Mouse (Mus musculus) left cerebral cortex, adult 9 months (tissue): ENCODE data around the gene Hoxa13.

ENCODE experiments used
- DNase-seq, 2 experiments: peaks; one replicate each; pipeline ENCODE4 v3.0.0; 2022; ENCODE audit warnings: low spot score in 2 of 2

The Hoxa13 gene

DNA sequence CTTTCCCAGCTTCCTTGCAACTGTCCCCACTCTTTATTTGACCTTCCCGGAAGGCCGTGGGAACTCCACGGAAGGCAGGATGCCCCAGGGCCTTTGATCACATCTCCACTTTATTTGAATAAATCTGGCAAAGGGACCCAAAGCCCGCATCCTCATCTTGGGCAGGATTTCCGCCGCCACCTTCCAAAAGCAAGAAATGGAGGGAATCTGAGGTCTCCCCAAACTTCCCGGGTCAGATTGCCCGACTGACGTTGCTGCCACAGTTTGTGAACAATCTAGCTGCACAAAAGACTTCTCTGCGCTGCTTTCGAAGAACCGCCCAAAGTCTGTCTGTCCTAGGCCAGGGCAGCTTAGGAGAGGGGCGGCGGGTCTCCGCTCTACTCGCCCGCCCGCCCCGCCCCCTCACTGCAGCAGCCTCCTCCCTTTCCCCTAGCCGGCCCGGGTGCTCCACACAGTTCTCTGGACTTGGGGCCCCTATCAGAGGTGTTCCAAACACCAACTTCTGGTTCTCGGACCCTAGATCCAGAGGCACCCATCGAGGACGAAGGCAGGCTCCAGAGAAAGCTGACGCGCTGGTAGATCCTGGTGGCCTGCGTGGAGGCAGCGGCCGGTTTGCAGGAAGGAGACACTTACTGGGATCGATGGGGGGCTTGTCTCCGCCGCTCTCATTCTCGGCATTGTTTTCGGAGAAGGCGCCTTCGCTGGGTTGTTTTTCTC lies 35.6 kb downstream of the Hoxa13 start:
- DNase-seq: no peak

DNA sequence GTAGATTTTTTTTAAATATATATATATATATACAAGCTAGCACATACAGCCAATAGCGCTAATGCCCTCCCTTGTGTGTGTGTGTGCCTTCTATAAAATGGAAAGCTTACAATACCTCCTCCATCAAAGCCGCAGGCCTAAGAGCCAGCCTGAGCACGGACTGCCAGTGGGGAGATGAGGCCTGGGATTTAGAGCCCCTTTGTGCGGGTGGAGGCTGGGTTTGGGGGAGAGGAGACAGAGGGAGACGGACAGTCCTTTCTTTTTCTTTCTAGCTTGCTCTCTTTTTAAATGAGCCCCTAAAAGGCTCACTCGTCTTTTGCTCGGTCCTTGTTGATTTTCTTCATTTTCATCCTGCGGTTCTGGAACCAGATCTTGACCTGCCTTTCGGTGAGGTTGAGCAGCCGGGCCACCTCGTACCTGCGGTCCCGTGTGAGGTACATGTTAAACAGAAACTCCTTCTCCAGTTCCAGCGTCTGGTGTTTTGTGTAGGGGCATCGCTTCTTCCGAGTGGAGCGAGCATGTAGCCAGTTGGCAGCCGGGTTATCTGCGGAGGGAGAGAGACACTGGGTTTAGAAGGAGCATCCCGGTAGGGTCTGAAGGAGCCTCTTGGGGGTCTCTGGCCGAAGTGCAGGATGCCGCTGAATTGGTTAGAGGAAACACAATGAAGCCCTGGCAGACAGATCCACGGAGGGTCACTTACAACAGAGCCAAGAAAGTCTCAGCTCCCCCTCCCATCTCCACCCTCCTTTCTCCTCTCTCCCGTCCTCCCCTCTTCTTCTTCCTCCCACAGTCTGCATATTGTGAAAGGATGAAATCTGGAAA lies 36.5 kb downstream of the Hoxa13 start:
- no peak for DNase-seq

DNA sequence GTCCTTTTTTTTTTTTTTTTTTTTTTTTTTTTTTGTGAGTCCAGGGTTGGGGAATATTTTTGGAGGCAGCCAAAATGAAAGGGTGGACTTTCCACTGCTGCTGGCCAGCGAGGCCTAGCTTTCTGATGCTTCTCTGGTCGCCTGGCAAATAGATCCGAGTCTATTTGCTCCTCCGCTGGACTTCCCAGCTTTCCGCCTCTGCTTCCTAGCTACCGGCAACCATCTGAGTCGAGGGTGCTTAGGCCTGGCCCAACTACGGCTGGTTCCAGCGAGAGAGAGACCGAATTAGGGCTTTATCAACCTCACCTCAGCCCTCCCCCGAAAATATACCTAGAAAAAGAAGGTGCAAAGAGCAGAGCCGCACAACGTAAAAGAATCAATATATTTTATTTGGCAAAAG lies 38.0 kb downstream of the Hoxa13 start:
- DNase-seq: no peak

DNA sequence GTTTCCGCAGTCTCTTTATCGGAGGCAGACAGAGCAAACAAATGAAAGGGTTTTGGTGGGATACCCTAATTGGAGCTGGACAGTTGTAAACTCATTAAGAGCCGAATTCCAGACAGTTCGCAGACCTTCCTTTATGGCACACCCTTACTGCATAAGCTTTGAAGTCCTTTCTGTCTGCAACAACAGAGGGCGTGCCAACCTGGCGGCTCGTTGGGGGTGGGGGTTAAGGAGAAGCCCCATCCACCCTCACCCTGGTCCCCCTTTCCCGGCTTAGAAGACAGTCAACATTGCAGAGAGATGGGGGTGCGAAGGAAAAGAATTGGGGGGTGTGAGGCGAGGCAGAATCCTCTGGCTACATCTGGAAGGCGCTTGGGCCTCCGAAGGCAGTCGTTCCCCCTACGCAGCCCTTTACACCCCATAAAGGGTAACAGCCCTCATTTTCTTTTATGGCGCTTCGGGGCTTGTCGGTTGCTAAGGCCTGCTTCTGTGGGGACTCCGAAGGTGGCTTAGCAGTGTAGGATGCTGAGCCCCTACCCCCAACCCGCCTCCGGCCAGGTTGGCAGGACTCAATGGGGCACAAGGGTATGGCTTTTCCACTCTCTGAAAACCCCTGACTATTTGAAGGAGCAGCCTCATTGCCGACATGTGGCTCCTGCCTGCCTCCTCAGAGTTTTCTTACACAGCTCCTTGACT lies 38.5 kb downstream of the Hoxa13 start:
- DNase-seq: no peak

DNA sequence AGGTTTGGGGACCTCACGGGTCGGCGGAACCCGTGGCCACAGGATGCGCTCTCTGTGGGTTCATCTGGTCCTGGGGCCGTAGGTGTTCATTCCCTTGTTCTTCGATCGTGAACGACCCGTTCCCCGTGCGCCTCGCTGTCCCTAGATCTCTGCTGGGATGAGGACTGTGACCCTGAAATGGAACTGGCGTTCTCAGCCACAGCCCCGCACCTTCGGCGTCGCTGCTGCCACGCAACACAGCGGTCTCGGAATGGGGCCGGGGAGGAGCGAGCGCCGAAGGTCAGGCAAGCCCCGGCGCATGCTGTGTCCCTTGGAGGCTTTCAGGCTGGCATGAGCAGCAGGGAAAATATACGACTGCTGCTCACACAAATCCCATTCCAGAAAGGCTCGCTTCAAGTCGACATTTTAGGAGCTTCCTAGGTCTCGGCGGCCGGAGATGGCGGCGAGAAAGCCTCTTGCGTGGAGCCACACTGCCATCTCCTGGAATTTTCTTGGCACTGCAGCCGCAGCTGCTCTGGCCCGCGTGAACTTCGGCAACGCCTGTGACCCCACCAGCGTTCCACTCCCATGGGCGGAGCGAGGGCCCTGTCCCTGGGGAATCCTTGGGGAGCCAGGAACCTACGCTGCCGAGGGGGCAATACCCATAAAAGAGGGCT lies 39.2 kb downstream of the Hoxa13 start, which contains the start of gene Hoxa7:
Gene Hoxa7, minus strand, starts transcription at position 518 of the 656 bp plus-strand sequence.
- peak; percentile 23 to 81 for DNase-seq

DNA sequence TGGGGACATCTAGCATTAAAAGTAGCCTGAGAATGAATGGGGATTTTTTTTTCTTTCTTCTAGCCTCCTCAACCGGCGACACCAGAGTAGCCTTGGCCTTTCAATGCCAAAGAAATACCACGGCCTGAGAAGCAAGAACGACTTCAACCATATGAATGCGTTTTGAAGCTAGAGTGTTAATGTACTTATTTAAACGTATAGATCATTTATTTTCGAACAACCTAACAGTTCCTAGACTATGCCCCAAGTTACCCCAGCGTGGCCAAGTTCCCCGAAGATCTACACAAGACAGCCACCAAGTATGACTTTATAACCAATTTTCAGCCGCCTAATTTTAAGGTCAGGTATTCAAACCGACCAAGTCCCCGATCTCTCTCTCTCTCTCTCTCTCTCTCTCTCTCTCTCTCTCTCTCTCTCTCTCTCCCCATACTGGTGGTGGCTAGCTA lies 39.8 kb downstream of the Hoxa13 start:
- DNase-seq: no peak

DNA sequence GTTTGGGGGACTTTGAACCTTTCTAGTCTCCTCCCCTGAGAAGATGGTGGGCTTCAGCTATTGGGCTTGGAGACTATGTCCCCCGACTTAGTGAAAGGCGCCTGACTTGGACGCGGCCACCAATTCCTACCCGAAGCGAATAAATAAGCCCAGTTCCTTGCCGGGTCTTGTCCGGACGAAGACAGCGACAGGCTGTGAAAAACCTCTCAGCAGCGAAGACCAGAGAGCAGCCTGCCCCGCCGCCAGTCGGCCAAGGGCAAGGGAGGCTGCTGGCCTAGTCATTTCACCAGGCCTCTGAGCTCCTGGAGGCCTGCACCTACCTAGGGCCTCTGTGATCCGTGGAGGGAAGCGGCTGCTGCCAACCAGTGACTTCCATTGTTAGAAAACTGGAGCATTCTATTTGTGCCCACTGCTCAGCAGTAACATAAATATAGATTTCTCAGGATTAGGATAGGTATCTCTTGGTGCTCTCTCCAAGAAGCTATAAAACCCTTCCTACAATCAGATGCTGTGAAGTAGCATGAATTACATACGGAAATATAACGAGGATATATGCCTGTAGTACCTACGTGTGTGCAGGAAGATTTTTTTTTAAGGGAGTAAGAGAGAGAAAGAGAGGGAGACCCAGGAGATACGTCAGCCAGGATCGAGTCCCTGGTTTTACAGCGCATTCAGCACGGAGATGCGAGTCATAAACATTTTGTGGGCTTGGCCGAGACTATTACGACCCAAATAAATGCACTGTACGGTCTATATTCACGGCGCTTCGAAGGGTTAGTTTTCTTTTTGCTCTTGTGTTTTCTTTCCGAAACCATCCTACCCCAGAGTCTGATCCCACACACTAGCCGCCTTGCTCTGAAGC lies 40.4 kb downstream of the Hoxa13 start:
- no peak for DNase-seq

DNA sequence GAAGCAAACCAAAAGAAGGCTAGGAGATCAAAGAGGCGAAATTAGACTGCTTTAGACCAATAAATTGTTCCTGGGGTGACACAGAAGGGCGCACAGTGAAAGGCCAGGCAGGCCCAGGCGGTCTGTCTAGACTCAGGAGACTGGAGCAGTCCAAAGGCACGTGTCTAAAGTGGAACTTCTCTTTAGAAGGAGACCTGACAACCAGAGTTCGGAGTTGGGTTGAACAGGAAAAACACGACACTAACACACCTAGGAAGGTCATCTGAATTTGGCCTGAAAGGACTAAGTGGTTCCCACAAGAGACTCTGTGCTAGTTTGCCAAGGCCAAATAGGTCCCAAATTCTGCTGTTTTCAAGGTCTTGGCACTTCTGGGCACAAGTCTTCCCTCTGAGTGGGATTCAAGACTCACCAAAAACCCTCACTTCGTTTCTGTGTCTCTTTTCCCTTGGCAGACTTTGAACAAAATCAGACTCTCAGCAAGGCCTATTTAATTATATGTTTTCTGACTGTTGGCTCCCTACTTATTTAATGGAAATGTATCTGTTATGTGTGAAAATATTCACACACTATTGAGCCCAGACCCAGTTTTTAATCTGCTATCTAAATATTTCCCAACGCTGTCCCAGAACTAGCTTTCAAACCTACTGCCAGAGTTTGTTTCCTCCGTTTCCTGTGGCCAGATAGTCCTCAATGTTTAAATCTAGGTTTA lies 41.3 kb downstream of the Hoxa13 start:
- DNase-seq: no peak

DNA sequence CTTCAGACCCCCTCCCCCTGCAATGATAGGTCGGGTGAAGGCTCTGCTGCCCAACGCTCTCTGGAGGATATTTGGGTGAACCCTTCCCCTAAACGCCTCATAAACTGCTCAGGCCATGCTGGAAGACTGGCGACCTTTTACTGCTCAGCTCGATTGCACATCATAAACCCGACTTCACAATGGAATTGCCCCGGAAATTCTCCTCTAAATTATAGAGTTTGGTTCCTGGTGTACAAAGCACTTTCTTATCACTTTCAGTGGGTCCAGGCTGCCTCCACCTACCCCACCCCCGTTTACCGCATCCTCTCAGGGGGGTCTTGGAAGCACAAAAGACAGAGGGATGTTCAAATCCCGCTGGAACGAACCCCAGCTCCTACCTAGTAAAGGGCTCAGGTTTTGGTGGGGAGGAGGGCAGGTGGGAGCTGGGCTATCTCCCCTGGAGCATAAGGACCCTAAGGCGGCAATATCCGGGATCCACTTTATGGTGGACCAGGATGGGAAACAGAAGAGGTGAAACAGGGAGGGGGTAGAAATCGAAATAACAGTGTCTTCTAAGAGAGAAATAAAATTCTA lies 42.0 kb downstream of the Hoxa13 start:
- DNase-seq: no peak

DNA sequence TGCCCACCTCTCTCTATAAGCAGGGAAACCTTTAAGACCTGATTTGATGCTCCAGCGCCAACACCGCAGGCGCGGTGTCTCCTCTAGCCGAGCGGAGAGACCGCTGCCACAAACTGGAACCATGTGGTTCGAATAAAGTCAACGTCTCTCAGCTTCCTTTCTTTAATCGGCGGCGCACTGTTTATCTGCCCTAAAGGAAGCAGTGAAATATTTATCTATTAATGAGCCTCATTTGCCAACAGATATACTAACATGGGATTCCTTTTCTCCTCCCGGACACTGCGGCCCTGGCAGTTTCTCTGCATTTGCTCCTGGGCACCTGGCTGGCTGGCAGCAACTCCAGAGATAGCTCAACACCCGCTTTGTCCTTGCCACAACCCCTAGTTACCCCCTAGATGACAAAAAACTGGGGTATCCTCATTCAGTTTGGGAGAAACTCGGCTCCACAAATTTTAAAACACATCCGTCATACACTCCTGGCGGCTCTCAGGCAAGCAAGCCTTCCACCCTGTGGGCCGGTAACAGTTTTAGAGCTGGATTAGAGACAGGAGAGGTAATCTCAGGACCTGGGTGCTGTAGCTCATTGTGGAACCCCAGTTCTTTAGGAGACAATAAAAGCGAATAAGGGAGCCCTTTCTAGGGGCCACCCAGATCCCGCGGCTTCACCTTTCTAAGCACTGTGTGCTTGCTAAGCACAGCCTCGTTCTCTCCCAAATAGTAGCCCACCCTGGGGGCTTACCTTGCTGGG lies 42.6 kb downstream of the Hoxa13 start:
- DNase-seq: no peak

DNA sequence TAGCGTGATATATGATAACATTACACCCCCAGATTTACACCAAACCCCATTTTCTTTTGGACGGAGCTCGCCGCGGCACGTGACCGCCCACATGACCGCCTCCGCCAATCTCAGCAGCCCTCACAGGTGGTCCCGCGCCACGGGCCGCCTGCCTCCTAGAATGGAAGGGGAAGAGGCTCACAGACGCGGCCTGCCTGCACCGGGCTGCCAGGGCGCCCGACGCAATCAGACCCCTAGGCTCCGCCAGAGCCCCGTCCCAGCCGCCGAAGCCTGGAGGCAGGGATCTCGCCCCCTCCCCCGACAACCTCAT lies 43.3 kb downstream of the Hoxa13 start:
- no peak for DNase-seq

DNA sequence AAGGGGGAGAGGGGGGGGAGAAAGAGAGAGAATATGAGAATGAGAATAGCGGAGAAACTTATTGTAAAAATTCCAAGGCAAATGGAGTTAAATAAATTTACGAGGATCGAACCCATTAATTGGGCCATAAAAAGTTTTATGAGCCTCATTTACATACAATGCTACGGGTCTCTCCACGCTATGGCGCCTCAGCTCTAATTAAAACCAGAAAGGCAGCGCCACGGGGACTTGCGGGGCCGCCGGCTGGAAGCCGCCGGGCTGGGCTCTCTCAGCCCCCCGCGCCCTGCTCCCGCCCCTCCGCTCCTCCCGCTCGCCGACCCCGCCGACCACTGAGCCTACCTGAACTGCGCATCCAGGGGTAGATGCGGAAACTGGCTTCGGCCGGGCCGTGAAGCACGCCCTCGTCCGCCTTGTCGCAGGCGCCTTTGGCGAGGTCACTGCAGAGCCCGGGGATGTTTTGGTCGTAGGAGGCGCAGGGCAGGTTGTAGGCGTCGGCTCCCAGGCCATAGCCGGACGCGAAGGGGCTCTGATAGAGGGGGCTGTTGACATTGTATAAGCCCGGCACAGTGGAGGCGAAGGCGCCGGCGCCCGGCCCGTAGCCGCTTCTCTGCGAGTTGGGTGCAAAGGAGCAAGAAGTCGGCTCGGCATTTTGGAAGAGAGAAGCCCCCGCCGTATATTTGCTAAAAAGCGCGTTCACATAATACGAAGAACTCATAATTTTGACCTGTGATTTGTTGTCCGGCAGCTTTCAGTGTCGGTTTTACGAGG lies 43.8 kb downstream of the Hoxa13 start:
- DNase-seq: no peak

DNA sequence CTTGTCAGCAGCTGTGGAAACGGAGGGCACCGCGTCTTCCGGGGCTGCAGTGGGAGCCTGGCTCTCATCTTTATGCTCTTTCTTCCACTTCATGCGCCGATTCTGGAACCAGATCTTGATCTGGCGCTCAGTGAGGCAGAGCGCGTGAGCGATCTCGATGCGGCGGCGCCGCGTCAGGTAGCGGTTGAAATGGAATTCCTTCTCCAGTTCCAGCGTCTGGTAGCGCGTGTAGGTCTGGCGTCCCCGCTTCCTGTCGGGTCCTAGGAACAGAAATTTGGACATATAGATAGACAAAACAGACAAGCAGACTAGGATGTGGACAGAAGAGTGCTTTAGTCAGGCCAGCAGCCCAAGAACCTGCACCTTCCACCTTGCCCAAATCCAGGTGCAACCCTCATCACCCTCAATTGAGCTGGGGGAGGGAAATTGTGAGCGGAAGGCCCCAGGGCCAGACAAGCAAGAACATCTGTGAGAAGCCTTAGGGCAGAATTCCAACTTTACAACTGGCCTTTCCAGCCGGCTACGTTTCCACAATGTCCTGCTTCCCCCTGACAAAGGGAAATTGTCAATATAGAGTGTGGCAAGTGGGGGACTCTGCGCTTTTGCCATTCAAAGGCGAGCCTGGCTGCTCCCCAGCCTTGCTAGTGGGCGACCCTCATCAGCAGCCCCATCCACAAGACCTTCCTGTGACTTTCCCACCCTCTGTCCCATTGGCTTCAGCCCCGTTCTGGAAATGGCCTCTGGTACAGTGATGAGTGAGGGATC lies 44.7 kb downstream of the Hoxa13 start:
- no peak for DNase-seq

DNA sequence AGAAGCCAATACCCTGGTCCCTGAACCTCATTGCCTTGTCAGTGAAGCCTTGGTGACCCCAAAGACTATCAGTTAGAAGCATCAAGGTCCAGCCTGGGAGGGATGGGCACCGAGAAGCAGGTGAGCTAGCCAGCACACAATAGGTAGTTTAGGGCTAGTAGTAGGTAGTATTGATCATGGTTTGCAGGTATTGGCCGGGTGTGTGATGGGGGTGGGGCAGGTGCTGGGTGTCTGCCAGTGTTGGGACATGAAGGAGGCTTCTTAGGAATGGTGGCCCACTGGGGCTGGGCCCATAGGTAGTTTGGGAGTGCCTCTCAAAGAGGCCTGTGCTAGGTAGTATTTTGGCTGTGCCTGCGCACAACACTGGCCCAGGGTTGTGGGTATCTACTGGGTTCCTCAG lies 45.6 kb downstream of the Hoxa13 start:
- DNase-seq: no peak

DNA sequence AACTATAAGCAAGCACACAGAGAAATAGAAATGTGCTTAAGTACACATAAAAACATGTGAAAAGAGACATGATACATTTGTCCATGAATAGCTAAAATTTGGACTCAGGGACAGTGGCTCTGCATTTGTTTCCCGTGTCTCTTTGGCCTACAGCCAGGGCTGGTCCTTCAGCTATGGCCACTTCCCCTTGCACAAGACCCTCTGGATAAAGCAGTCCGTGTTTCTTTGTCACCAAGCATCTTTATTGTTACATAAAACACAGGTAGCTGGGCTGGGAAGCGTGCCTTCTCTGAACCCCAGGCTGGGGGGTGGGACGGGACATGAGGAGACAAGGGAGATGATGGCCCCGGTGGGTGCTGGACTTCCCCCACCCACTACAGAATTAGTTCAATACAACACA lies 46.4 kb downstream of the Hoxa13 start:
- no peak for DNase-seq

DNA sequence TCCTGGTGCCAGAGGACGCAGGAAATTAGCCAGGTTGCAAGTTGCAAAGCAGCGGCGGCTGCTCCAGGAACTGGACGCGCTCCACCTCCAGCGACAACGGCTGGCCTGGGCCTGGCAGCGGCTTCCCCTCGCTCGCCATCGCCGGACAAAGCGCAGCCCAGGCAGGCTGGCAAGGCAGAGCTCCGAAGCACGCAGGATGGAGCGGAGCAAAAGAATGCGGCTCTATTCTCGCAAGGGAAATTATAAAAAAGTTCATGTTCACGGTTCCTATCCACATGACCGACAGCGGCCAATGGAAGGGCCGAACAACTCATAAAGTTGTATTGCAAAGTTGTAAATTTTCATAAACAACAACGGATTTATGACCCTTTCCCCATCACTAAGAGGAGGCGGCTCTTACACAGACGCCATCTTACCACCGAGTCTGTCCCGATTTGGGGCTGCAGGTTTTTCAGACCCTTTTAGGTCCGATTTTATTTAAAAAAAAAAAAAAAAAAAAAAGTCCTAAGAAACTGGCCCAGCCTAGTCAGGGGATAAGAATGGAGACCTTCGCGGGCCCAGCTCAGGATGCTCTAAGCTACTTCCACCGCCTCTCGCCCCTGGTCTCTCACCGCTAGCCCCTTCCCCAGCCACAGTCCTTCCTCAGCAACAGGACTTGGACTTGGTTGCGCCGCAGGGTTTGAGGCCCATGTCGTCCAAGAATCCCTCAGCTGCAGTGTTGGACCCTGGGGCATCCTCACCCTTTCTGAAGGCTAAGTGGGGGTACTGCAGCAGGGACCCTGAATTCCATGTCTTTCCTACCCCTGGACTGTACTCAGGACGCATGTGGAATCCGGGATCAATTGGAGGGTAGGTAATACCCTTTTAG lies 47.3 kb downstream of the Hoxa13 start, which contains the start of the genes Hoxa3 and Gm28308:
Gene Hoxa3, minus strand, starts transcription at position 218 of the 868 bp plus-strand sequence.
Gene Gm28308, minus strand, starts transcription at position 221 of the 868 bp plus-strand sequence.
- no peak for DNase-seq
